Mouse (Mus musculus): ENCODE results near the gene Rpl10-ps3. TPM values are rescaled to one million over a fixed set of nuclear protein-coding genes. Genes with fewer than 3 reads are reported as not detected.
A peak's percentile ranks its signal among the peaks of the same experiment; 100 is the strongest.

The Rpl10-ps3 gene
- 875 and 1,185 TPM in 2 replicates for total RNA-seq (2021)
- long read RNA-seq, transcript Rpl10-ps3-201 (1 exons, 768 nt), result major isoform, 208 of 208 reads
- long read RNA-seq, partial matches to known transcripts, result 0 of 208 reads
- long read RNA-seq, other reads (novel, unspliced or antisense), result 0 of 208 reads

GRCm38 (mm10) chr9:50344868-50345267, at the start of gene Rpl10-ps3:
Gene Rpl10-ps3, minus strand, starts transcription at chr9:50344968.
- DNase-seq, result no peak

DNA sequence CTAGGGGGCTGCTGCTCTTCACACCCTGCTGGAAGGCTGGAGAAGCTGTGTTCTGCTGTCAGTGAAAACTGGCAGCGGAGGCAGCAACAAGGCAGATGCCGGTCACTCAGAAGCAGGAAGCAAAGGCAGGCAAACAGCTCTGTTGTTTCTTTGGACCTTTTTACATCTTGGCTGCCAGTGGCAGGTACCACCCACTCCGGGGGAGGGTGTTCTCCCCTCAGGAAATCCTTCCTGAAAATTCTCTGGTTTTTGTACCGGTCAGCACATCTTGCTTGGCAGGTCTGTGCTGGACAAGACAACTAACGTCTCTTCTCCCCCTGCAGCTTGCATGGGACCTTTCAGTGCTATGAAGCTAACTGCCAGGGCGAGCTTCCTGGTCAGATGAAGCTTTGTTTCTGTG, 30.8 kb upstream of the Rpl10-ps3 start:
- DNase-seq, result no peak

- DNase-seq, result no peak
These were observed 29.9 kb upstream of the Rpl10-ps3 start for GRCm38 (mm10) chr9:50374666-50375065.

GRCm38 (mm10) chr9:50368551-50369297, 24.0 kb upstream of the Rpl10-ps3 start:
- no peak for DNase-seq

DNA sequence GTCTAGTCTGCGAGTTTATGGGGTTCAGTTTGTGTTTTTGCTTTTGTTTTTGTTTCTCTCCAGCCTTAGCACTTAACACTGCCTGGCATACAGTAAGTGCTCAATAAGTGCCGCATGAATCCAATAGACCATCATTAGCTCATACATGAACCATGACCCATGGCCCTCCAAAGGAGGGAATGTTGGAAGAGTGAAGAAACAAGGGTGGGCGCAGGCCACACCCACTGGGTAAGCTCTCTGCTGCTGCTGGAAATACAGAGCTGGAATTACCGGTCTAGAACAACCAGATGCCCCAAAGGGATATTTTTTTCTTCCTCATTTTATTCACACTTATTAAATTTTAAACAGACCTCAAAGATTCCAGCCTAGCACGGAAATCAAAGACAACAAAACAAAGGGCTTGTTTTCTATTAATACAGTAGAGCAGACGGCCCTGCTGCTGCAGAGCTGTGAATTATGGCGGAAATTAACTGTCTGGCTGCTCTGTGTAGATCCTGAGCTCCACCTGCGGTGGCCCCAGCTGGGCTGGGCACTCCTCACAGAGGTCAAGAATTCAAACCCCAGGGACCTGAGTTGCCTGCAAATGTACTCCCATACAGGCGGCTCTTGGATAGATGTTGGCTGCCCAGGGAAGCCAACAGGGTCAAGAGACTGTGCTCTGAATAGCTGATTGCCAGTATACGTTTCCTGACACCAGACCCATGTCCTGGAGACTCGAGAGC, 20.5 kb upstream of the Rpl10-ps3 start:
- peak; percentile 13 for DNase-seq

DNA sequence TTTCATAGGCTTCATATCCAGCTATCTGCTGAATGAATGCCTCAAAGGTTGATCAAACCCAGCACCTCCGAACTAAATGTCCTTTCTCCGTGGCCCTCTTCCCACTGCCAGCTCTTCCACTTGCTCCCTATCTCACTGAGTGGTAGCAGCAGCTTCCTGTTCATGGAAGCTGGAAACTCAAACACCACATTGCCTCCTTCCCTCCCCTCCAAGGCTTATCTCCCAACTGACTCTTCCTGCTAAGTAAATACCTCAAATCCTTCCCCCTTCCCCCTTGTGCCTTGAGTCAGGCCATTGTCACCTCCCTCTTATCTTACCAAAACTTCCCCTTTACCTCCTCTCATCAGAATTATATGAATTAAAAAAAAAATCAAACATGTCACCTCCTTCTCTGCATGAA, 19.2 kb upstream of the Rpl10-ps3 start:
- no peak for DNase-seq

DNA sequence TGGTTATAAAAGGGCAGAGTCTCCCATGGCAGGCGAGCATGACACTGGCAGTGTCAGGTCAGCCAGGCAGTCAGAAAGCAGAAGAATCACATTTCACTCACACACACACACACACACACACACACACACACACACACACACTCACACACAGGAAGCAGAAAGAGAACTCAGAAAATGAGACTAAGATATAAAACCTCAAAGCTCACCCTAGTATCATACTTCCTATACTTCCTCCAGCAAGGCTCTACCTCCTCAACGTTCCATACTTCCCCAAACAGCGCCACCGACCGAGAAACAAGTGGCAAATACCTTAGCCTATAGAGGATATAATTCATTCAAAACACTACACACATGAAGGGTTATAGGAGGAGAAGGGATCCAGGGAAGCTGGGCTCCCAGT, 18.5 kb upstream of the Rpl10-ps3 start:
- DNase-seq, result no peak

DNA sequence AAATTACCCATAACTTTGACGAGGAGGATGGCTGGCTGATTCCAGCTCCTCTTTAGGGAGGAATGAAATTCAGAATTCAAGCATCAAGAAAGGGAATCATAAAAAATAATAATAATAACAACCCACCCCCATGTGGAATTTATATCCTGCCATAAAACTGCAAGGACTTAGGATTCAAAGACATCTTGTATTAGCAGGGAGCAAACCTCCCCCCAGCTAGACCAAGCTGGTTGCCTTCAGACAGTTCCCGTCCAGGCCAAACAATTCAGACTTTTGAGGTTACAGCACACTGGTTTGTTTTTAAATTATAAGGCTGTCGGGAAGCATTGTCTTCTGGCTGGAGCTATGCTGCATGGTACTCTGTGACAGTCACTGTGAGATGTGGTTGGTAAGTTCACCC, 17.8 kb upstream of the Rpl10-ps3 start:
- no peak for DNase-seq

DNA sequence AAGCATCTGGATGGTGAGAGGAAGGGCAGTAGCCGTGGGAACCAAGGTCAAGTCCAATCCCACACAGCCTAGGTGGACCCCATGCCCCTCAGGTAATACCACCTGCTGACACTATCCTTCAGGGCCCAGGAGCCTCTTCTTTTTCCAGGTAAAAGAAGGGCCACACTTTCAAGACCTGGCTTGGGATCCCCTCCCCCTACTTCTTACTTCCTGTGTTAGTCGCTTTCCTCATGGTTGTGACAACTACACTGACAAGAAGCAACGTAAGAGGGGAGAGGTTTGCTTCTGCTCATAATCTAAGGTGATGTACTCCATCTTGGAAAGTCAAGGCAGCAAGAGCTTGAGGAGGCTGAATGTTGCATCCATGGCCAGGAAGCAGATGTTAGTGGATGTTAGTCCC, 15.6 kb upstream of the Rpl10-ps3 start:
- DNase-seq, result no peak

- DNase-seq, result no peak
These were observed 12.6 kb upstream of the Rpl10-ps3 start for GRCm38 (mm10) chr9:50357331-50357730.

DNA sequence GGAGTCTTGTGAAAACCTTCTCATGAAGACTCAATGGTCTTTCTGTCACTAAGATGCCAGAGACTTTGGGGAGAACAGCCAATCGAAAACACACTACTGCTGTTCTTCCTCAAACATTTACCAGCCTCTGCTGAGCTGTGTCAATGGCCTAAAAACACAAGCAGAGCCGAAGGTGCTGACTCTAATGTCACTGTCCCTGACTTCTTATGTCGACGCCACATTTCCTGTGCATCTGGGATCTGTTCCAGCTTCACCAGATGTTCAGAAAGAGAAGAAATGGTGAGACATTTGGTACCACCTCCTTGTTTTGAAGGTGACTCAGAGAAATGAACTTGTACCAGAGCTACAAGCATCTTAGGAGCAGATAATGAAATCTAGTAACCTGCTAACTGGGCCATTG, 7.0 kb upstream of the Rpl10-ps3 start:
- no peak for DNase-seq

DNA sequence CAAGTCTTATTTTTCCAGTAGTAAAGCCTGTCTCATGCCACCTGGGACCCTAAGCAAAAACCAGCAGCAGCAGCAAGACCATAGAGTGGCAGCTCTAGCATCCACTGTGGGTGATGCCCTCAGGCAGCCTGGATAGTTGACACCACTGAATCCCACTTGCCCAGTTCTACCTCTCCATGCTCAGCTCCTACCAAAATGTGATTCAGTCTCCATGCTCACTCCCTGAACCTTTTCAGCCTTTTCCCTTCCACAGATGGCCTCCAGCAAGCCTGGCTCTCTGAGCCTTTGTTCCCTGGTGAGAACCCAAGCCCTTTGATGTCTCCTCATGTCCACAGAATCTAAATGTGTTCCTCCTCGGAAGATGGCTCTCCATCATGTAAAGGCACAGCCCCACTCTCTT, 5.8 kb upstream of the Rpl10-ps3 start:
- DNase-seq, result no peak

- DNase-seq, result no peak
These were observed 4.4 kb upstream of the Rpl10-ps3 start for GRCm38 (mm10) chr9:50349156-50349555.

- DNase-seq, result no peak
These were observed 3.5 kb upstream of the Rpl10-ps3 start for GRCm38 (mm10) chr9:50348256-50348655.

GRCm38 (mm10) chr9:50335539-50336325, 9.0 kb downstream of the Rpl10-ps3 start:
- DNase-seq, result no peak

- peak; percentile 59 for DNase-seq
These were observed 11.4 kb downstream of the Rpl10-ps3 start for GRCm38 (mm10) chr9:50333413-50333812.

- no peak for DNase-seq
These were observed 20.2 kb downstream of the Rpl10-ps3 start for GRCm38 (mm10) chr9:50324355-50325225.

GRCm38 (mm10) chr9:50320729-50321128, 24.0 kb downstream of the Rpl10-ps3 start:
- no peak for DNase-seq

GRCm38 (mm10) chr9:50319506-50319905, 25.3 kb downstream of the Rpl10-ps3 start:
- no peak for DNase-seq

GRCm38 (mm10) chr9:50317299-50317698, 27.5 kb downstream of the Rpl10-ps3 start:
- DNase-seq, result no peak

- no peak for DNase-seq
These were observed 29.1 kb downstream of the Rpl10-ps3 start for GRCm38 (mm10) chr9:50315650-50316049.
